Mouse (Mus musculus): Measurements from ENCODE around the gene Sptssa. TPM values are rescaled to one million over a fixed set of nuclear protein-coding genes. Genes with fewer than 3 reads are reported as not detected.

The Sptssa gene
- total and polyA plus RNA-seq, 2 experiments from 2014 or later, result 42.4 to 150 TPM

GRCm38 (mm10) chr12:54658425-54659092 lies 2.2 kb upstream of the Sptssa start:
- H3K27me3 ChIP-seq (ENCODE audit: control insufficient read depth, insufficient read depth, low read length), result no peaks in the 10 kb centered on the region
- H3K9me3 ChIP-seq (replicated peaks; ENCODE audit: control insufficient read depth, low read length), result no peaks in the 10 kb centered on the region
- no peaks in the 10 kb centered on the region for H3K36me3 ChIP-seq (replicated peaks; ENCODE audit: control insufficient read depth, insufficient read depth, low read length)
- ATAC-seq (ENCODE audit: insufficient read depth, low read depth), result no peak
- 58% methylated on average over 7 of the region's 7 CpGs for WGBS
- H3K27ac ChIP-seq (ENCODE audit: low read depth), result no peak overlapping the region
- H3K9ac ChIP-seq (replicated peaks; ENCODE audit: low read depth, low read length), result no peak overlapping the region
- no peak for DNase-seq (ENCODE audit: low spot score)
- no peak overlapping the region for H3K4me2 ChIP-seq (ENCODE audit: low read depth, low read length)
- H3K4me3 ChIP-seq (ENCODE audit: low read depth, low read length), result no peak overlapping the region
- peaks cover 18% of the 10 kb centered on the region for H3K4me1 ChIP-seq (ENCODE audit: control insufficient read depth, insufficient read depth)
- no peak for TF ChIP-seq CTCF (IDR thresholded peaks at IDR 0.05; ENCODE audit: low read depth)
- no peak for TF ChIP-seq EP300 (IDR thresholded peaks at IDR 0.05; ENCODE audit: low read depth)

- Histone ChIP-seq H3K27me3 (ENCODE audit: control insufficient read depth, insufficient read depth, low read length) (no peaks in the 10 kb centered on the region), H3K4me2 (ENCODE audit: low read depth, low read length) (no peak overlapping the region), H3K36me3 (replicated peaks; ENCODE audit: control insufficient read depth, insufficient read depth, low read length) (no peaks in the 10 kb centered on the region), H3K27ac (ENCODE audit: low read depth) (no peak overlapping the region), H3K4me3 (ENCODE audit: low read depth, low read length) (no peak overlapping the region), H3K4me1 (ENCODE audit: control insufficient read depth, insufficient read depth) (peaks cover 20% of the 10 kb centered on the region), H3K9ac (replicated peaks; ENCODE audit: low read depth, low read length) (no peak overlapping the region), H3K9me3 (replicated peaks; ENCODE audit: control insufficient read depth, low read length) (no peaks in the 10 kb centered on the region)
- no peak for ATAC-seq (ENCODE audit: insufficient read depth, low read depth)
- no peak for DNase-seq (ENCODE audit: low spot score)
- TF ChIP-seq CTCF (IDR thresholded peaks at IDR 0.05; ENCODE audit: low read depth), result no peak
- no peak for TF ChIP-seq EP300 (IDR thresholded peaks at IDR 0.05; ENCODE audit: low read depth)
- WGBS, result 88% methylated on average over 5 of the region's 5 CpGs
Measured at GRCm38 (mm10) chr12:54657951-54658350, 1.6 kb upstream of the Sptssa start.

- Histone ChIP-seq H3K4me2 (ENCODE audit: low read depth, low read length) (peak overlapping the region; percentile 75), H3K27me3 (ENCODE audit: control insufficient read depth, insufficient read depth, low read length) (no peaks in the 10 kb centered on the region), H3K36me3 (replicated peaks; ENCODE audit: control insufficient read depth, insufficient read depth, low read length) (no peaks in the 10 kb centered on the region), H3K9ac (replicated peaks; ENCODE audit: low read depth, low read length) (peak overlapping the region; percentile 44; the same call in 1 of the 2 replicates), H3K27ac (ENCODE audit: low read depth) (no peak overlapping the region), H3K4me1 (ENCODE audit: control insufficient read depth, insufficient read depth) (peaks cover 25% of the 10 kb centered on the region), H3K4me3 (ENCODE audit: low read depth, low read length) (no peak overlapping the region), H3K9me3 (replicated peaks; ENCODE audit: control insufficient read depth, low read length) (no peaks in the 10 kb centered on the region)
- DNase-seq (ENCODE audit: low spot score) (no peak), ATAC-seq (ENCODE audit: insufficient read depth, low read depth) (no peak)
- WGBS, result 58% methylated on average over 2 of the region's 2 CpGs
- TF ChIP-seq EP300 (IDR thresholded peaks at IDR 0.05; ENCODE audit: low read depth) (no peak), CTCF (IDR thresholded peaks at IDR 0.05; ENCODE audit: low read depth) (no peak)
Measured at GRCm38 (mm10) chr12:54657226-54657625, 853 bp upstream of the Sptssa start.

- no peak for DNase-seq (ENCODE audit: low spot score)
- H3K27me3 ChIP-seq (ENCODE audit: control insufficient read depth, insufficient read depth, low read length), result no peaks in the 10 kb centered on the region
- no peak for ATAC-seq (ENCODE audit: insufficient read depth, low read depth)
- TF ChIP-seq EP300 (IDR thresholded peaks at IDR 0.05; ENCODE audit: low read depth) (no peak), CTCF (IDR thresholded peaks at IDR 0.05; ENCODE audit: low read depth) (no peak)
- peak overlapping the region; percentile 82 for H3K9ac ChIP-seq (replicated peaks; ENCODE audit: low read depth, low read length)
- no peaks in the 10 kb centered on the region for H3K9me3 ChIP-seq (replicated peaks; ENCODE audit: control insufficient read depth, low read length)
- H3K4me2 ChIP-seq (ENCODE audit: low read depth, low read length), result peak overlapping the region; percentile 75
- H3K4me3 ChIP-seq (ENCODE audit: low read depth, low read length), result peak overlapping the region; percentile 74
- under 1% methylated on average over 22 of the region's 22 CpGs for WGBS
- peaks cover 29% of the 10 kb centered on the region for H3K4me1 ChIP-seq (ENCODE audit: control insufficient read depth, insufficient read depth)
- peak overlapping the region; percentile 91 for H3K27ac ChIP-seq (ENCODE audit: low read depth)
- H3K36me3 ChIP-seq (replicated peaks; ENCODE audit: control insufficient read depth, insufficient read depth, low read length), result no peaks in the 10 kb centered on the region
Measured at GRCm38 (mm10) chr12:54656039-54656395, 356 bp downstream of the Sptssa start.

DNA sequence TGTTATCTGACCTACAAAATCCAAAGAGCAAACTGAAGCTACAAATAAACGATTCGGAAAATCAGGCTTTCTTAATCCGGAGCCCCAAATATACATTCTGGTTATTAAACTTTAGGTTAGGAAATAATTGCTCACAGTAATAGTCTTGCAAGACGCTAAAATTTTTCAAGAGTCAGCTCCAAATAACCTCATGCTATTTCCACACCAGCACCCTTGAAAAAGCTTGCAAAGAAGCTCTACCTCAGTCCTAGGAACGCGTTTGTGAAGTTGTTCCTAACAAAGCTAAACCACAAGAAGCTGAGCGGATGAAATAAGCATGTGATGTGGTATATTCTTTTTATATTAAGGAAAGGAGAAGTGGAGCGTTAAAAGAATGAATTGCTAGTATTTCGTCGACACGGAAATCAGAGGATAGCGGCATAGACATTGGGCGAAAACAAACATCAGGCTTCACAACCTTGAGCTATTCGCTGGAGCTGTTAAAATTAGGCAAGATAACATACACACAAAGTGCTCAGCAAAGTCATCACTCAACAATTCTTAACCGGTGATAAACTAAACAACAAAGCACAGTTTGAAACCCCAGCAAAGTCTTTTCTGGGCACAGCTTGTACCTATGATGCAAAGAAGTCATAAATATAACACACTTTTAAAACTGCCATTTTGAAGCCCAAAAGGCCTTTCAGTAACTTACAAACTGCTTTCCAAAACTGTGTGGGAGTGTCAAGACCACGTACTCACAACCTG lies 908 bp downstream of the Sptssa start:
- no peaks in the 10 kb centered on the region for H3K27me3 ChIP-seq (ENCODE audit: control insufficient read depth, insufficient read depth, low read length)
- H3K27ac ChIP-seq (ENCODE audit: low read depth), result peak overlapping the region; percentile 91
- H3K36me3 ChIP-seq (replicated peaks; ENCODE audit: control insufficient read depth, insufficient read depth, low read length), result 0 out of 2 replicates have a peak, but pooled peaks cover under 1% of the 10 kb centered on the region
- H3K4me2 ChIP-seq (ENCODE audit: low read depth, low read length), result peak overlapping the region; percentile 75
- DNase-seq (ENCODE audit: low spot score) (peak; percentile 46), ATAC-seq (ENCODE audit: insufficient read depth, low read depth) (no peak)
- peak overlapping the region; percentile 82 for H3K9ac ChIP-seq (replicated peaks; ENCODE audit: low read depth, low read length)
- H3K4me3 ChIP-seq (ENCODE audit: low read depth, low read length), result peak overlapping the region; percentile 74
- WGBS, result 15% methylated on average over 16 of the region's 16 CpGs
- TF ChIP-seq EP300 (IDR thresholded peaks at IDR 0.05; ENCODE audit: low read depth) (no peak), CTCF (IDR thresholded peaks at IDR 0.05; ENCODE audit: low read depth) (no peak)
- no peaks in the 10 kb centered on the region for H3K9me3 ChIP-seq (replicated peaks; ENCODE audit: control insufficient read depth, low read length)
- H3K4me1 ChIP-seq (ENCODE audit: control insufficient read depth, insufficient read depth), result peaks cover 29% of the 10 kb centered on the region
